8 mouse cellular contexts compared by ENCODE assay signal in the genomic region with DNA sequence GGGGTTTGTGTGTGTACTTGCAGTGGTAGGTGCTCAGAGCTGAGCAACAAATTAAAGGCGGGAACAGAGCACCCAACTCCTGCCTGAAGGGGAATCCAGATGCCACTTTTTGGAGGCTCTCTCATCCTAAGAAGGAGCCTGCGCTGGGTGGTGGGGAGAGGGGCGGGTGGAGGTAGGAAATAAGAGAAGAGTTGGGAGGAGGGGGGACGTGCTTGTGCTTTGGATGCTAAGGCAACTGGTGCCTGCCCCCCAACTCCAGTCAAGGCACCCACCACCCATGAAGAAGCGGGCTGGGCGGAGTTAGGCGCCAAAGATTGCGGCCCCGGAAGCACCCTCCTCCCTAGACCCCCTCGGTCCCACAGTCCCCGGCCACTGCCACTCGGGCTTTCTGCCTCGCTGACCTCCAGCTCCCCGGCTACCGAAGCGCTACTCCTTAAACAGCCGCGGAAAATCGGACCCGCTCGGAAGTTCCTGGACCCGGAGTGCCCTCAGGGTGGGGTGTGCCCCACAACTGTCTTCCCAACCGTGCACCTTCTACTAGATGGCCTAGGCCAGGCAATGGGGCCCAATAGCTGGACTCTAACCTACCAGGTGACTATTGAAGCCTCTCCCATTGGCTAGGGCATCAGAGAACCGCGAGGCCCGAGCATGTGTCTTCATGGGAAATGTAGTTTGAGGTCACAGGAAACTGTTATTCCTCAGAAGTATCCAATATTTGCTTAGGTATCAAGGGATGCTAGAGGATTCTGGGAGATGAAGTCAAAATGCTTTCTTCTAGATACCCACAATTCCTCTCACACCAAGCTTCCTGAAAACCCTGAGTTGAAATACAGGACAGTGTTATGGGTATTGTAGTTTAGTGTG. TPM values are rescaled to one million over a fixed set of nuclear protein-coding genes. Genes with fewer than 3 reads are reported as not detected.
DNase-seq lines count a peak whose midpoint lies in the region; ATAC-seq and TF ChIP-seq lines count a peak whose summit lies in the region.

A gene (minus strand): TSS at position 560 of the 864 bp plus-strand sequence.

- no peaks in the 10 kb centered on the region for H3K9me3 ChIP-seq in megakaryocyte, embryonic 14.5 days

- TF ChIP-seq CTCF in cortical plate, adult 2 months (IDR thresholded peaks at IDR 0.05; ENCODE audit: extremely low read depth, insufficient read depth, low read length): no peak

- DNase-seq in gastrocnemius, adult 8-10 months (ENCODE audit: low spot score in 2 of 2): peak; percentile 62 to 78
- DNase-seq in hindlimb bud, embryonic 11.5 days (ENCODE audit: extremely low spot score, low read depth, low spot score): peak; percentile 53
- DNase-seq in left cerebral cortex, adult 8-10 months (ENCODE audit: low spot score in 2 of 2): peak; percentile 64 to 91
- DNase-seq in right cerebral cortex, postnatal 10 days (ENCODE audit: low spot score in 2 of 2): peak; percentile 87 to 95
- peak; percentile 42 for DNase-seq in urinary bladder, postnatal 25 days (ENCODE audit: low spot score)

- TF ChIP-seq POLR2A in cortical plate, adult 2 months (IDR thresholded peaks at IDR 0.05; ENCODE audit: extremely low read depth, insufficient read depth, low read length): peak; percentile 64

- H3K27ac ChIP-seq in cortical plate, adult 2 months (ENCODE audit: insufficient read depth, low read length): peak within 1 kb of the TSS; percentile 97

- H3K36me3 ChIP-seq in megakaryocyte, embryonic 14.5 days (replicated peaks; ENCODE audit: low read length): peaks cover 12% of the 10 kb centered on the region

- peak within 1 kb of the TSS; percentile 84 for H3K4me3 ChIP-seq in cortical plate, adult 2 months (ENCODE audit: insufficient read depth, low read length)
- H3K4me3 ChIP-seq in megakaryocyte, embryonic 14.5 days (replicated peaks): peak within 1 kb of the TSS; percentile 93

- peak; percentile 99 for ATAC-seq in activated CD4-positive, CD25-positive, alpha-beta regulatory T cell, adult 4 months

- peaks cover 5% of the 10 kb centered on the region for H3K27me3 ChIP-seq in megakaryocyte, embryonic 14.5 days (replicated peaks)

- H3K4me1 ChIP-seq in cortical plate, adult 2 months (ENCODE audit: control insufficient read depth, insufficient read depth, low read length): no peaks in the 10 kb centered on the region
- H3K4me1 ChIP-seq in megakaryocyte, embryonic 14.5 days: peaks cover 3% of the 10 kb centered on the region; the same call in 1 of the 2 replicates

RNA-seq across cellular contexts. Expression of the gene that starts here (rescaled TPM):
- polyA plus RNA-seq in activated CD4-positive, CD25-positive, alpha-beta regulatory T cell, adult 4 months (2017; shearing (Covaris generic)): 1 to 10 TPM; 7.8 to 8.9 TPM
- polyA plus RNA-seq in cortical plate, adult 2 months (2012; rRNA removed): 7.1 and 7.2 TPM in 2 replicates
- total RNA-seq in gastrocnemius, adult 8-10 months (2022): 10 to 100 TPM; 22.6 to 32.5 (median 28.6) TPM
- total RNA-seq in left cerebral cortex, adult 8-10 months (2022): 10 to 100 TPM in 3 of 4 experiments, 1 to 10 TPM in 1; 9.5 to 11.6 (median 10.4) TPM
- polyA plus RNA-seq in megakaryocyte, embryonic 14.5 days (2012; ENCODE audit: insufficient read depth, low replicate concordance): 1.7 and 2.9 TPM in 2 replicates

Comparison
In these comparisons a context has a peak if more than half of its experiments do, and no peak if none do; other contexts are left out.
1. Peak in every context shown above with its lines: DNase-seq, ATAC-seq, H3K4me3 ChIP-seq and H3K27ac ChIP-seq.